Mouse (Mus musculus) midbrain, embryonic 12.5 days (tissue): Measurements from ENCODE around the gene Adamts7. TPM values are rescaled to one million over a fixed set of nuclear protein-coding genes. Genes with fewer than 3 reads are reported as not detected.

Experiments used
- ATAC-seq: fragments of 200-750 bp; cut with Nextera tagmentation; 2 replicates; pipeline ENCODE4 v1.8.0; 2017; ENCODE audit warnings: low read depth, moderate TSS enrichment, moderate library complexity; ENCODE audit not compliant: low FRiP score
- H3K27ac ChIP-seq: fragments of 300-500 bp; sonication (generic); replicated peaks from 2 replicates; pipeline ENCODE4 v1.5.1; 2016; ENCODE audit warnings: mild to moderate bottlenecking
- H3K27me3 ChIP-seq: fragments of 300-500 bp; sonication (generic); 2 replicates; pipeline ENCODE4 v1.6.1; 2016; ENCODE audit warnings: mild to moderate bottlenecking
- H3K36me3 ChIP-seq: fragments of 300-500 bp; sonication (generic); 2 replicates; pipeline ENCODE4 v1.6.1; 2016
- H3K4me1 ChIP-seq: fragments of 300-500 bp; sonication (generic); 2 replicates; pipeline ENCODE4 v1.6.1; 2016
- H3K4me2 ChIP-seq: fragments of 300-500 bp; sonication (generic); replicated peaks from 2 replicates; pipeline ENCODE4 v1.6.1; 2016; ENCODE audit warnings: mild to moderate bottlenecking, moderate library complexity
- H3K4me3 ChIP-seq: fragments of 300-500 bp; sonication (generic); 2 replicates; pipeline ENCODE4 v1.5.1; 2016; ENCODE audit warnings: mild to moderate bottlenecking
- H3K9ac ChIP-seq: fragments of 300-500 bp; sonication (generic); replicated peaks from 2 replicates; pipeline ENCODE4 v1.6.1; 2016; ENCODE audit warnings: mild to moderate bottlenecking, moderate library complexity
- H3K9me3 ChIP-seq: fragments of 300-500 bp; sonication (generic); 2 replicates; pipeline ENCODE4 v1.6.1; 2016; ENCODE audit warnings: mild to moderate bottlenecking
- WGBS: fragments of 180-500 bp; shearing (Covaris S2); methylation state at CpG from one replicate; pipeline ENCODE4 v1.1.7; 2016; 5-methylcytosine and 5-hydroxymethylcytosine counted together
- polyA plus RNA-seq: library from polyadenylated mRNA; unstranded; fragments of >200 nt; fragmentation: Nextera tagmentation; extraction: Ambion mirVana; gene quantifications from 2 replicates; pipeline ENCODE4 v1.2.1, GENCODE M21; 2016

Adamts7 gene
- polyA plus RNA-seq, 1 experiment from 2014 or later: 24.0 TPM

GRCm38 (mm10) chr9:90201541-90201940 lies 38.7 kb downstream of the Adamts7 start:
- H3K27ac ChIP-seq: no peak overlapping the region
- H3K4me3 ChIP-seq: no peak overlapping the region
- peaks cover 56% of the 10 kb centered on the region for H3K36me3 ChIP-seq
- H3K27me3 ChIP-seq: no peaks in the 10 kb centered on the region
- no peaks in the 10 kb centered on the region for H3K4me1 ChIP-seq
- H3K9me3 ChIP-seq: no peaks in the 10 kb centered on the region
- 61% methylated on average over 4 of the region's 4 CpGs for WGBS
- H3K9ac ChIP-seq: no peak overlapping the region
- no peak for ATAC-seq
- no peak overlapping the region for H3K4me2 ChIP-seq

- Histone ChIP-seq H3K36me3 (peaks cover 42% of the 10 kb centered on the region), H3K4me2 (no peak overlapping the region), H3K27ac (no peak overlapping the region), H3K27me3 (no peaks in the 10 kb centered on the region), H3K9me3 (no peaks in the 10 kb centered on the region), H3K9ac (no peak overlapping the region), H3K4me3 (no peak overlapping the region), H3K4me1 (no peaks in the 10 kb centered on the region)
- 91% methylated on average over 5 of the region's 5 CpGs for WGBS
- no peak for ATAC-seq
Observed at GRCm38 (mm10) chr9:90203233-90203632, 40.4 kb downstream of the Adamts7 start.

- no peak overlapping the region for H3K9ac ChIP-seq
- ATAC-seq: no peak
- H3K27me3 ChIP-seq: no peaks in the 10 kb centered on the region
- no peak overlapping the region for H3K4me2 ChIP-seq
- H3K4me1 ChIP-seq: no peaks in the 10 kb centered on the region
- no peaks in the 10 kb centered on the region for H3K9me3 ChIP-seq
- no peak overlapping the region for H3K27ac ChIP-seq
- WGBS: 61% methylated on average over 8 of the region's 8 CpGs
- no peak overlapping the region for H3K4me3 ChIP-seq
- peaks cover 35% of the 10 kb centered on the region for H3K36me3 ChIP-seq
Observed at GRCm38 (mm10) chr9:90204396-90204915, 41.6 kb downstream of the Adamts7 start.

GRCm38 (mm10) chr9:90206500-90206899 lies 43.6 kb downstream of the Adamts7 start:
- peak; percentile 58 for ATAC-seq
- peaks cover 17% of the 10 kb centered on the region; the same call in 1 of the 2 replicates for H3K36me3 ChIP-seq
- H3K4me3 ChIP-seq: no peak overlapping the region
- H3K27me3 ChIP-seq: no peaks in the 10 kb centered on the region
- H3K4me1 ChIP-seq: no peaks in the 10 kb centered on the region; the same call in 1 of the 2 replicates
- no peak overlapping the region for H3K9ac ChIP-seq
- H3K9me3 ChIP-seq: no peaks in the 10 kb centered on the region
- 48% methylated on average over 2 of the region's 2 CpGs for WGBS
- no peak overlapping the region for H3K4me2 ChIP-seq
- H3K27ac ChIP-seq: no peak overlapping the region

- H3K27me3 ChIP-seq: no peaks in the 10 kb centered on the region
- no peak overlapping the region for H3K27ac ChIP-seq
- no peaks in the 10 kb centered on the region for H3K9me3 ChIP-seq
- H3K9ac ChIP-seq: no peak overlapping the region
- no peaks in the 10 kb centered on the region; the same call in 1 of the 2 replicates for H3K4me1 ChIP-seq
- no peak overlapping the region for H3K4me2 ChIP-seq
- ATAC-seq: no peak
- 0 out of 2 replicates have a peak, but pooled peaks cover 13% of the 10 kb centered on the region for H3K36me3 ChIP-seq
- H3K4me3 ChIP-seq: no peak overlapping the region
- 88% methylated on average over 8 of the region's 8 CpGs for WGBS
Observed at GRCm38 (mm10) chr9:90207808-90208207, 44.9 kb downstream of the Adamts7 start.

- no peak overlapping the region for H3K27ac ChIP-seq
- ATAC-seq: no peak
- WGBS: 88% methylated on average over 6 of the region's 6 CpGs
- H3K9ac ChIP-seq: no peak overlapping the region
- H3K4me1 ChIP-seq: no peaks in the 10 kb centered on the region; the same call in 1 of the 2 replicates
- H3K4me2 ChIP-seq: no peak overlapping the region
- H3K27me3 ChIP-seq: no peaks in the 10 kb centered on the region
- H3K36me3 ChIP-seq: 0 out of 2 replicates have a peak, but pooled peaks cover 13% of the 10 kb centered on the region
- H3K9me3 ChIP-seq: no peaks in the 10 kb centered on the region
- no peak overlapping the region for H3K4me3 ChIP-seq
Observed at GRCm38 (mm10) chr9:90208655-90209054, 45.8 kb downstream of the Adamts7 start.

- no peak overlapping the region for H3K27ac ChIP-seq
- ATAC-seq: no peak
- no peaks in the 10 kb centered on the region for H3K27me3 ChIP-seq
- H3K4me1 ChIP-seq: no peaks in the 10 kb centered on the region; the same call in 1 of the 2 replicates
- peaks cover 12% of the 10 kb centered on the region; the same call in 1 of the 2 replicates for H3K36me3 ChIP-seq
- H3K9ac ChIP-seq: no peak overlapping the region
- WGBS: 81% methylated on average over 3 of the region's 3 CpGs
- H3K9me3 ChIP-seq: no peaks in the 10 kb centered on the region
- H3K4me3 ChIP-seq: no peak overlapping the region
- H3K4me2 ChIP-seq: no peak overlapping the region
Observed at GRCm38 (mm10) chr9:90213127-90213526, 50.3 kb downstream of the Adamts7 start.

GRCm38 (mm10) chr9:90216259-90217001 lies 53.6 kb downstream of the Adamts7 start:
- no peaks in the 10 kb centered on the region for H3K9me3 ChIP-seq
- 89% methylated on average over 11 of the region's 11 CpGs for WGBS
- H3K27me3 ChIP-seq: no peaks in the 10 kb centered on the region
- H3K4me2 ChIP-seq: no peak overlapping the region
- H3K4me3 ChIP-seq: no peak overlapping the region
- peaks cover 12% of the 10 kb centered on the region; the same call in 1 of the 2 replicates for H3K36me3 ChIP-seq
- H3K4me1 ChIP-seq: no peaks in the 10 kb centered on the region
- H3K27ac ChIP-seq: no peak overlapping the region
- ATAC-seq: no peak
- H3K9ac ChIP-seq: no peak overlapping the region

GRCm38 (mm10) chr9:90217501-90217900 lies 54.6 kb downstream of the Adamts7 start:
- WGBS: 46% methylated on average over 4 of the region's 4 CpGs
- H3K4me3 ChIP-seq: no peak overlapping the region
- H3K27ac ChIP-seq: no peak overlapping the region
- H3K9me3 ChIP-seq: no peaks in the 10 kb centered on the region
- no peaks in the 10 kb centered on the region for H3K27me3 ChIP-seq
- no peak for ATAC-seq
- no peak overlapping the region for H3K4me2 ChIP-seq
- no peak overlapping the region for H3K9ac ChIP-seq
- H3K36me3 ChIP-seq: peaks cover 12% of the 10 kb centered on the region; the same call in 1 of the 2 replicates
- H3K4me1 ChIP-seq: no peaks in the 10 kb centered on the region

- Histone ChIP-seq H3K4me2 (no peak overlapping the region), H3K27me3 (no peaks in the 10 kb centered on the region), H3K27ac (no peak overlapping the region), H3K9me3 (no peaks in the 10 kb centered on the region), H3K9ac (no peak overlapping the region), H3K4me3 (no peak overlapping the region), H3K36me3 (peaks cover 25% of the 10 kb centered on the region; the same call in 1 of the 2 replicates), H3K4me1 (no peaks in the 10 kb centered on the region)
- WGBS: 95% methylated on average over 3 of the region's 3 CpGs
- ATAC-seq: no peak
Observed at GRCm38 (mm10) chr9:90222275-90222674, 59.4 kb downstream of the Adamts7 start.

GRCm38 (mm10) chr9:90226081-90226741 lies 63.3 kb downstream of the Adamts7 start:
- H3K4me1 ChIP-seq: no peaks in the 10 kb centered on the region
- WGBS: 94% methylated on average over 21 of the region's 21 CpGs
- no peak overlapping the region for H3K4me3 ChIP-seq
- H3K36me3 ChIP-seq: peaks cover 19% of the 10 kb centered on the region; the same call in 1 of the 2 replicates
- ATAC-seq: no peak
- no peak overlapping the region for H3K27ac ChIP-seq
- H3K9me3 ChIP-seq: no peaks in the 10 kb centered on the region
- no peaks in the 10 kb centered on the region for H3K27me3 ChIP-seq
- H3K9ac ChIP-seq: no peak overlapping the region
- no peak overlapping the region for H3K4me2 ChIP-seq

- no peak overlapping the region for H3K27ac ChIP-seq
- no peaks in the 10 kb centered on the region for H3K9me3 ChIP-seq
- H3K4me1 ChIP-seq: no peaks in the 10 kb centered on the region
- no peak for ATAC-seq
- peaks cover 19% of the 10 kb centered on the region; the same call in 1 of the 2 replicates for H3K36me3 ChIP-seq
- 96% methylated on average over 2 of the region's 2 CpGs for WGBS
- H3K9ac ChIP-seq: no peak overlapping the region
- H3K4me3 ChIP-seq: no peak overlapping the region
- H3K4me2 ChIP-seq: no peak overlapping the region
- no peaks in the 10 kb centered on the region for H3K27me3 ChIP-seq
Observed at GRCm38 (mm10) chr9:90226742-90227096, 63.9 kb downstream of the Adamts7 start.
